Mouse (Mus musculus) right cerebral cortex, postnatal 14 days (tissue): ENCODE results near the gene Tcf7l2.

ENCODE experiments used
- DNase-seq: peaks from one replicate; pipeline ENCODE4 v3.0.0; 2022

The Tcf7l2 gene

DNA sequence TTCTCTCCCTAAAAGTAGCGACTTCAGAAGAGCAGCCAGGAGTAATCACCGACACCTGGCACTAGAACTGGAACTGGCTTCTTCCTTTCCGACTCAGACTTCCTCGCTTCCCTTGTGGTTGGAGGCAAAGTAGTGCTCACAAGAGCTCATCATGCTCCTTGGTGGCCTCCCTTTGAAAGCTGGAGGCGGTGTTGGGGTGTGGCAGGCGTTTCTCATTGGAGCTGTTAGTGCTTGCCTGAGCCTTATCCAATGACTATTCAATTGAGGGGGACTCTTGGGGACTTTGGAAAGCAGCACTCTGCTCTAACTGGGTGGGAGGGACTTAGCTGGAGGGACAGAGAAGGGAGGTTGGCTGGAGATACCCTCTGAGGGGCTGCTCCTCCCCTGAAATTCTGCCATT, 9.1 kb upstream of the Tcf7l2 start:
- DNase-seq: no peak

GRCm38 (mm10) chr19:55732994-55733393, 8.6 kb upstream of the Tcf7l2 start:
- no peak for DNase-seq

- no peak for DNase-seq
Measured at GRCm38 (mm10) chr19:55736016-55736415, 5.6 kb upstream of the Tcf7l2 start.

DNA sequence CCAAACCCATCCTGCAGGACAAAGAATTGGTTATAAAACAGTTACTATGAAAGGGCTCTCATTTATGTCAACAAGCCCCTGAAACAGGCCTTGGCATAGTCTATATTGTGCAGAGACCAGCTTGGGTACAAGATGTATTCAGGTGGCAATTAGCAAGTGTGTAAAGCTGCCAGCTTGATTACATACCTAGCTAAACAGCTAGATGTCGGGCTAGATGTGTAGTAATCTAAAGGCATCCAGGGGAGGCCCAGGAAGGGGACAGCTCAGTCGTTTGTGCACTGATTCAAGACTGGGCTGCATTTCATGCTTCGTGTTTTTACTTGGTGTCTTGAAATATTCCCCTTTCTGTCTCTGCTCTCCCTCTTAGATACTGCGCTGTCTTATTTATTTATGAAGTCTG, 1.9 kb upstream of the Tcf7l2 start:
- no peak for DNase-seq

DNA sequence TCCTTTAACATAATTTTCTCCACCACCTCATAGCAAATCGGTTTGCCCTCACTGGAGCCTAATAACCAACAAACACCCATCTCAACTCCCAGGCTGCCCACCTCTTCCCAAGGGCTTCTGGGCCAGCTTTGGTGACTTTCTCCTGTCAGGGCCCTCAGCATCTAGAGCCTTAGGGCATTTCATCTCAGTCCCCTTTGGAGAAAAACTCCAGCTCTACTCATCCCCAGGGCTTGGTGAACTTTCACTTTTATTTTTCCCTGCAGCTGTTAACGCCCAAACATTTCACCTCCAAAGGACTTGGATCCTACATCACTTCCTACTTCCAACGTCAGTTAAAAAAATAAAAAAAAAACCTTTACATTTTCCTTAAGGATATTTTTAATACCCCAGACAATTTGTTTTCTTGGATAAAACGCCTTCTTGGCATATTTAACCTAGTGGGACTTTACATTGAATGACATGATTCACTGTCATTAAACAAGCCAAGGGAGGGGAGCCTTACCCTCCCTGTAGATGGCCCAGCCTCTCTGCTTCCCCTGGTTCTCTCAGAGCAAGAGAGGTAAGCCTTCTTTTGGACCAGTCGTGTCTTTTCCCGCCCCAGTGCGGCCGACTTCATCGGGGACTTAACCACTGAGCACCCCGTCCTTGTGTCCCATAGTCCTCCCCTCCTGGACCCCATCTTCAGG, 724 bp upstream of the Tcf7l2 start:
- no peak for DNase-seq

DNA sequence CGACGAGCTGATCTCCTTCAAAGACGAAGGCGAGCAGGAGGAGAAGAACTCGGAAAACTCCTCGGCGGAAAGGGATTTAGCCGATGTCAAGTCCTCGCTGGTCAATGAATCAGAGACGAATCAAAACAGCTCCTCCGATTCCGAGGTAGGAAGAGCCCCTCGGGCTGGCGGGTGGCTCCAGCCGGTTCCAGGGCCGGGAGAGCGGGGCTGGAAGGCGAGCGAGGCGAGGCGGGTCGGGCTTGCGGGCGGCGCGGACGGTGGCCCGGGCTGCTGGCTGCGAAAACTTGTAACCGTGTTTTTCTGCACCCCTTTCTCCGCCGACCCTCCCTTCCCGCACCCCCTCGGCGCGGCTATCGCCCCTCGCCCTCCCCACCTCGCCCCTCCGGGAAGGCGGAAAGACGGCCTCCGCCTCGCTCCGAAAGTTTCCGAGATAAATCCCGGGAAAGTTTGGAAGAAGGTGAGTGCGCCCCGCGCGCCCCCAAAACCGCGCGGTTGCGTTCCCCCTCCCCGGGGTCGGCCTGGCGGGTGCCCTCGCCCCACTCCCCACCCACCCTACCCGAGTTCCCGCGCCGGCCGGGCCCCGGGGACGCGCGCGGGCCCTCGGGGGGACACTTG, 873 bp downstream of the Tcf7l2 start:
- no peak for DNase-seq

DNA sequence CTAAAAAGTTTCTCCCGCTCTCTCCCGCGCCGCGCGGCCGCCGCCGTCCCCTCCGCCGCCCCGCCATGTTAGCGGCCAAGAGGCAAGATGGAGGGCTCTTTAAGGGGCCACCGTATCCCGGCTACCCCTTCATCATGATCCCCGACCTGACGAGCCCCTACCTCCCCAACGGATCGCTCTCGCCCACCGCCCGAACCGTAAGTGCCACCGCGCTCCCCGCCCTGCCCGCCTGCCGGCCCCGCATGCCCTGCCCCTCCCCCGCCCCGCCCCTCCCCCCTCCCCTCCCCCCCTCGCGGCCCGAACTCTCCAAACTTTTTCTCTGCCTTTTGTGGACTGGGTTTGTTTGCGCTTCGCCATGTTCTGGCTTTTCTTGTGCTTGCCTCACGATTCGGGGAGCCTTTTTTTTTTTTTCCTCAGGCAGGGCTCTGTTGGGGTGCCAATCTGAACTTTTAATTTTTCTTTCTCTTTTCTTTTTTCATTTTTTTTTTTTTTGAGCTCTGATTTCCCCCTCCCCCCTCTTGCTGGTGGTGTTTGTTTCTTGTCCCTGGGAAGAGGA, 1.5 kb downstream of the Tcf7l2 start:
- DNase-seq: peak; percentile 18

GRCm38 (mm10) chr19:55743557-55744441, 2.2 kb downstream of the Tcf7l2 start:
- DNase-seq: peak; percentile 44

GRCm38 (mm10) chr19:55744576-55745191, 3.1 kb downstream of the Tcf7l2 start:
- no peak for DNase-seq

DNA sequence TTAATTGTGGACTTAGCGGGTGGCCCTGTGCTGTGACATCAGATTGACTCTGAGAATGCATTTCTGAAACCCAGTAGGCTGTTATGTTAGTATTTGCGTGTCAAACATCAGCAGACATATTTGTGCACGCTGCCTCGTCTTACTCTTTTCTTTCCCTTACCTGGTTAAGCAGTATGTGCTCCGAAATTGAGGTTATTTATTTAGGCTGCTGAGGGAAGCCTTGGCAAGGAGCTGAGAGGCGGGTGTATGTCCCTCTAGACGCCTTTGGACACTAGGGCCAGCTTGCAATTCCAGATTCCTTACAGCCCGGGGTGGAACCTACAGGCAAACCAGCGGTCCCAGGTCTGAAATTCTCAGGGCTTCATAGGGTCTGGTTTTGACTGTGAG, 3.6 kb downstream of the Tcf7l2 start:
- no peak for DNase-seq

DNA sequence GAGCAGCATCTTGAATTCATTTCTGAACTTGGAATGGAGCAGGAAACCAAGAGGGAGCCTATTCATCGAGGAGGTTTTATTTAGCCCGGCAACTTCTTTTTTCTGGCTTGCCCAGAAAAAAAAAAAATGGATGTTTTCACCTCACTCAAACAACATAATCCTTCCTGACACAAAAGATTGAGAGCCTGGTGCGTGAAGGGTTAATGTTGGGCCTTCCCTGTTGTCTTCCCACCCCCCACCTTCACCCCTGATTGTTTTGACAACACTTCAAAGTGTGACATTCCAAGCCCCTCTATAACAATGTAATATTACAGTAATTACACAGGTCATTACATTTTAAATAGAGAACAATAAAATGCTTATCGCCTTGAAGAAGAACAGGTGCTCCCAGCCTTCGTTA, 4.6 kb downstream of the Tcf7l2 start:
- no peak for DNase-seq

DNA sequence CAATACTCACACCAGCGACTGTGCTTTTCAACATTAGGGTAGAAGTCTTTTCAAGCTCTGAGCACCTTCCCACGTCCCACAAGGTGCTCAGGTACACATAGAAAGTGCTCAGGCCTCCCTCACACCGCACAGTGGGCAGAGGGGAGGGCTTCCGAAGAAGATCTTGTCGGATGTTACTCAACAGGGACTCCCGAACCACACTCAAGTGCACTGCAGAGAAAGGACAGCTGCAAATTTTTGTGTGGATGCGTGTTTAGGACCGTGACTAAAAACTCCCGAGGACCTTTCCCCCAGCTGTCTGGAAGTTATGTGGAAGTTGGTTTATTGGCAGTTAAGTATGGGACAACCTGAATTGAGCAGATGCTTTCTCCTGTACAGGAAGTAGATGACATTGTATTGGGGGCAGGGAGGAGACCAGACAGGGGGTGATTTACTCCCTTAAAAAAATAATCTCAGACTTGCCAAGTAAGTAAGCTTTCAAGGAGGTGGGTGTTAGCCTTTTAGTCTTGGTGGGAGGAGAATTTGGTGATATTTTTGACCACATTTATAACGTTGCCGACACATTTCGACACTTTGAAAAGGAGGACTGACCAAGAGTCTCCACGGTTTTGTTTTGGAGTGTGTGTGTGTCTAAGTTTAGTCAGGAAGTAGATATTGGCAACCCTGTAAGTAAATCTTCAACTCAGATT, 5.8 kb downstream of the Tcf7l2 start:
- DNase-seq: no peak

DNA sequence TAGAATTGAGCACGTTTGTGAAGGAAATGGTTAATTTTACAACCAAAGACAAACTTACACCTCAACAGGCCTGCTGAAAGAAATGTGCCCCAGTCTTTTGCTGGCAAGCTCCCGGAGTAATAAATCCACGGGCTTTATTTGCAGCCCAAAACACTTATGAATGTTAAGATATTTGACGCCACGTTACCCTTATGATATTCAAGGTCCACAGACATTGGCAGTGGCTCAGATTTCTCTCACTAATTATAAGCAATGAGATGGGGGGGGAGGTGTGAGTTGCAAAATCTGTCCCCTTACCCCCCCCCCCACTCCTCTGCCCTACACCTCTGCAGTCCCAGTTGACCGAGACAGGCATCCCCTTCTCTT, 6.3 kb downstream of the Tcf7l2 start:
- no peak for DNase-seq

DNA sequence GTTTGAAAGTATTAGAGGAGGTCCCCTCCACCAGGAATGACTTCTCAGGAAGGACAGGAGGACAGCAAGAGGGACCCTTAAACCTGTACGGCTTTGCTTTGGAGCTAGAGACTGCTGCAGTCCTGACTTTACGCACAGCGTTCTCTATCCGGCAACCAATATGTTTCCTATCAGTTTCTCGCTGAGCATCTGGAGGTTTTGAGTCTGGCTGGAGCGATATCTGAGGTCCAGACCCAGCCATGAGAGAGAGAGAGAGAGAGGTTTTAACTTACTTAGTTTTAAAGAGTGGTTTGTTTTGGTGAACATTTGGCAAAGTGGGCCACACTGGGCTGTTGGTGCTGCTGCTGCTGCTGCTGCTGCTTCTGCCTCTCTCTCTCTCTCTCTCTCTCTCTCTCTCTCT, 7.2 kb downstream of the Tcf7l2 start:
- DNase-seq: no peak

GRCm38 (mm10) chr19:55749532-55749931, 7.9 kb downstream of the Tcf7l2 start:
- no peak for DNase-seq

DNA sequence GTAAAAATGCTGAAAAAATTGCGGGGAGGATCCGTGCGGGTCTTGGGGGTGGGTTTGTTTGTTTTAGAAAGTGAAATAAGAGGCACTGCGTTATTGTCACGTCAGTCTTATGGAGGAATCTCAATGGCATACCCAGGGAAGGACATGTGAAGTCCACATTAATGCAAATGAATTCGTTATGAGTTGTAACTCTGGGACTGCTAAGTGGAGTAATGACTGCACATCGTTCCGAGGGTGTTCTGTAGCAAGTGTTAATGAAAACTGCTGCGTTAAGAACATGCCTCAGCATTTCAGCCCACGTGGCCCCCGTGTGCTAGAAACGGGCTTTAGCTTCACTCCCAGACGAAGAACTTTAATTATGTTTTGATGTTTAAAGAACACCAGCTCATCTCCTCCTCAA, 8.4 kb downstream of the Tcf7l2 start:
- no peak for DNase-seq

DNA sequence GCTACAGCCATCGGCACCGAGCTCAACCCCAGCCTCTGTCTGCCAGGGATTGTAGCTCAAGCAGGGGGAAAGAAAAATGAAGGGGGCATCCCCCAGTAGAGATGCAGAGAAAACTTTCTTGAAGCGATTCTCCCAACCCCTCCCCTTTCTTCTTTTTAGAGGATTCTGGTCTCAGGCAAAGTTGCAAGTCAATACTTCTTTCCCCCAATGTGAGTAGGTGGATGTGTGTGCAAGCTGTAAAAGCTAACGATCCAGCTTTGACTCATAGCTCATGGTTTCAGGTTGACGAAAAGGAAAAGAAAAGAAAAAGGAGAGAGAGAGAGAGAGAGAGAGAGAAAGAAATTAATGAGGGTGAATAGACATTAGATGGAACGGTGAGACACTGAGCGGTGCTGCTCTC, 8.8 kb downstream of the Tcf7l2 start:
- no peak for DNase-seq

DNA sequence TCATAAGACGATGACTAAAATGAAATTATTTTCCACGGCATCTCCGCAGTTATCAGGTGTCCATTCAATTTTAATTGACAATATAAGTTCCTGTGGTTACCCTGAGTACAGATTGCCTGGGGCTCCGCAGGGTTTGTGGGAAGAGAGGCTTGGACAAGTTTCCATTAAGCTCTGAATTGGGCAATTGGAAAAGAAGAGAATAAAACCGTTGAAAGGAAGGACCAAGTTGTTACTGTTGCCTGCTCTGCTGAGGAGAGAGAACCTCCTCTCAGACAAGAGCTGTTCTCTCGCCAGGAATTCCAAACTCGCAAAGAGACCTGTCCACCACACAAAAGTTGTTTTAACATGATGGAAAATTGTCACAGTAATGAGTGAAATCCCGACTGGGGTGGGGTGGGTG, 11.2 kb downstream of the Tcf7l2 start:
- DNase-seq: no peak

DNA sequence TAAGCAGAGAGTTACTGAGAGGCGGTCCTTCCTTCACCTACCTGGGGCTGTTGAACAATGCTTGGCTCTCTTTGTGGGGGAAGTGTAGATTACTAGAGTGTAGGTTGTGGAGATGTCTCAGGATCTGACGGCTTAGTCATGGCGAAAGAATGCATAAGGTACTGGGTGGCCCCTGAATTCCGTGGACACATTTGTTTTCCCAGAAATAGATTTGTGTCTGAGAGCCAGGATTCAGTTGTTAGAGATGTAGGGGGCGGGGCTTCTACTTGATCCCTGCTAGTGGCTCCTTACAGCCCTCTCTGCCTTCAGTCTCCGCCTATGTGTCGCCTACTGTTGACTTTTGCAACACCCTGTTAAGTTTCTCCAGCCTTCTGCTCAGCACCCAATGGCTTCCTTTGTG, 12.7 kb downstream of the Tcf7l2 start:
- no peak for DNase-seq

- no peak for DNase-seq
Measured at GRCm38 (mm10) chr19:55755462-55755861, 13.8 kb downstream of the Tcf7l2 start.

- DNase-seq: no peak
Measured at GRCm38 (mm10) chr19:55756707-55757106, 15.1 kb downstream of the Tcf7l2 start.

- DNase-seq: no peak
Measured at GRCm38 (mm10) chr19:55757403-55757802, 15.8 kb downstream of the Tcf7l2 start.

GRCm38 (mm10) chr19:55758158-55758557, 16.5 kb downstream of the Tcf7l2 start:
- DNase-seq: no peak
